Mouse (Mus musculus): Measurements from ENCODE around the gene Kdm1b. TPM values are rescaled to one million over a fixed set of nuclear protein-coding genes. Genes with fewer than 3 reads are reported as not detected.

The Kdm1b gene
- total RNA-seq, 2 experiments from 2014 or later, result 9.5 to 12.0 TPM

DNA sequence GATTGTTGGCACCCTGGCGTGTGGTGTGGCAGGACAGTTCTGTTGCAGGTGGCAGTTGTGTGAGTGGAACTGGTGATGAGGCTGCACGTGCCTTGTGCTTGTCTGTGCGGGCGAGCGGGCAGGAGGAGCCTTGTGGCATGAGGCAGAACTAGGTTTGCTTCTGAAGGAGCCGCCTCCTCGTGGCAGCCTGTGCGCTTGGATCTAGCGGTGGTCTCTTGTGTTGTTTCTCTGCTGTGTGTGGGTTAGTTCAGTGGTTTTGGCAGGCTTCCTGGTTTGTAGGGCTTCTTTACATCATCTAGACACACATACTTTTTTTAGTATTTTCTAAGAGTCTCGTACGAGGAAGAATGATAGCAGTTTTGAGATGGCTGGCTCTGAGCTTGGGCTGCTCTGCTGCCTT lies 12.8 kb downstream of the Kdm1b start:
- DNase-seq (ENCODE audit: low spot score in 2 of 2), result no peak

DNA sequence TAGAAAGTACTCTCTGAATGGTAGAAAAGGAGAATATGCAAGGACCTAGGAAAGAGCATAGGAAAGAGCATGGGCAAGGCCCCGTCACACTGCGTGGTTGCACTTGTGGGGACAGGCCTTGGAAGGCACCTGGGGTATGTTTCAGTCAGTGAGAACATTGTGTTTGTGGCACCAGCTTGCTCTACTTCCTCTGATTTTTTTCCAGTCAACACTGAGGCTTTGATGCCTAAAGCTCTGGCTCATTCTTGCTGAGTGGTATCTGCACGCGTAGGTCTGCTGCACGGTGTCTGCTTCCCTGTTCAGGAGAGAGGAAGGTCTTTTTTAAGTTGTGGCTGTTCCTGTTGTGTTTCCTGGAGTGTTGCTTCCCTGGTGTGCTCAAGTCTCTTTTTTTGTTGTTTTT lies 13.5 kb downstream of the Kdm1b start:
- DNase-seq (ENCODE audit: low spot score in 2 of 2), result no peak

DNA sequence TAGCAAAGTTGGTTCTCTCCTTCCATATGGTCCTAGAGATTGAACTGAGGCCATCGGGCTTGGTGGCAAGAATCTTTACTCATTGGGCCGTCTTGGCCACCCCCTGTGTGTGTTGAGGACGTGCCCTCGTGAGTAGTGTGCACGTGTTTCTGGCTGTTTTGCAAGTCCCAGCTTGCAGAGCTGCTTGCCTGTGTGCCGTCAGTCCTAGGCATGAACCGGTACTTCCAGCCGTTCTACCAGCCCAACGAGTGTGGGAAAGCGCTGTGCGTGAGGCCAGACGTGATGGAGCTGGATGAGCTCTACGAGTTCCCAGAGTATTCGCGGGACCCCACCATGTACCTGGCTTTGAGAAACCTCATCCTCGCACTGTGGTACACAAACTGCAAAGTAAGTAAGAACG lies 19.5 kb downstream of the Kdm1b start:
- no peak for DNase-seq (ENCODE audit: low spot score in 2 of 2)

DNA sequence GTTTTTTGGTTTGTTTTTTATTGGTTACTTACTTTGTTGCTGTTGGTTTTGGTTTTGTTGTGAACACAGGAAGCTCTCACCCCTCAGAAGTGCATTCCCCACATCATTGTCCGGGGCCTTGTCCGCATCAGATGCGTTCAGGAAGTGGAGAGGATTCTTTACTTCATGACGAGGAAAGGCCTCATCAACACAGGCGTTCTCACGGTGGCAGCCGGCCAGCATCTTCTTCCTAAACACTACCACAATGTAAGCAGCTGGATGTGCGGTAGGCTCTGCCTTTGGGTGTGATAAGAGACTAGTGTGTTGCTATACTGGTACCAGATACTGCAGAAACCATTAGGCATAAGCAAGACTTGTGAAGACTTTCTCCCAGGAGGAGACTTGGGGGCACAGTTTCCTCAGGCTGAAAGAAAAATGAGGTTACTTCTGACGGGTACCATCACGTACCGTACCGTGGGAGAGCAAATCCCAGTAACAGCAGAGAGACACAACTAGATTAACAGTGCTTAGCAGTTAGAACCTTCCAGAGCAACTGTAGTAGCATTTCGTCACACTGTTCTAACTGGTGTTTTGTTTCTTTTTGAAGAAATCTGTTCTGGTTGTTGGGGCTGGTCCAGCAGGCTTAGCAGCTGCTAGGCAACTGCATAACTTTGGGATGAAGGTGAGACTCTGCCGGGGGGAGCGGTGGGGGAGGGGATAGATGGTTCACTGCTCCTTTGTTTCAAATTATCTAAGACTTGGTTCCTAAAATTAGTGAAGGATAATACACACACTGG lies 20.9 kb downstream of the Kdm1b start:
- DNase-seq (ENCODE audit: low spot score in 2 of 2), result no peak

DNA sequence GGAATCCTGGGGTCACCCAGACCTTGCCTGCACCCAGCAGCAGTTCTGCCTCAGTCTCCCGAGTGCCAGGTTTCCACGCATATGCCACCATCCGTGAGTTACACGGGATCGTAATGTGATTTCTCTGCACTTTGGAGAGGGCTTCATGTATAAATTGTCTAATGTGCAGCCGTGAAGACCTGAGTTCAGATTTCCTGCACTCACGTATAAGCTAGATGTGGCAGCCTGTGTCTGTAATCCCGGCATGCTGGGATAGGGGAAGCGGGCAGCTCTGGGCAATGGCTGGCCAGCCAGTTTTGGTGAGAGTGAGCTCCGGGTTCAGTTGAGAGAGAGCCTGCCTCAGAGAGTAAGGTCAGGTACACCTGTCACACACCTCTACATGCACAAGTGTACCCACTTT lies 23.2 kb downstream of the Kdm1b start:
- DNase-seq (ENCODE audit: low spot score in 2 of 2), result no peak

DNA sequence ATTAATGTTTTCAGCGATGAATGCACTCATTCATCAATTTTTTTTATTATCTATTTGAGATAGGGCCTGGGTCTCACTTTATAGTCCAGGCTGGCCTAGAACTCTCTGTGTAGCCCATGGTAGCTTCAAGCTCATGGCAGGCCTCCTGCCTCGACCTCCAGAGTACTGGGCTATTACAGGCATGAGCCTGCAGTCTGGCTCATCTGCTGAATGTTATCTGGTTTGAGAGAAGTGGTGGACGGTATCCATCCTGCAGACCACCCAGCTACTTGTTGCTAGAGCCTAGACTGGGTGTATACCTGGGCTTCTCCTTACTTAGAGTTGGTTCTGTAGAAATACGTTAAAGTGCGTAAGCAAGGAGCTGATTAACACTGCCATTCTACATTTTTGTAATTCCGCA lies 23.7 kb downstream of the Kdm1b start:
- DNase-seq (ENCODE audit: low spot score in 2 of 2), result no peak

DNA sequence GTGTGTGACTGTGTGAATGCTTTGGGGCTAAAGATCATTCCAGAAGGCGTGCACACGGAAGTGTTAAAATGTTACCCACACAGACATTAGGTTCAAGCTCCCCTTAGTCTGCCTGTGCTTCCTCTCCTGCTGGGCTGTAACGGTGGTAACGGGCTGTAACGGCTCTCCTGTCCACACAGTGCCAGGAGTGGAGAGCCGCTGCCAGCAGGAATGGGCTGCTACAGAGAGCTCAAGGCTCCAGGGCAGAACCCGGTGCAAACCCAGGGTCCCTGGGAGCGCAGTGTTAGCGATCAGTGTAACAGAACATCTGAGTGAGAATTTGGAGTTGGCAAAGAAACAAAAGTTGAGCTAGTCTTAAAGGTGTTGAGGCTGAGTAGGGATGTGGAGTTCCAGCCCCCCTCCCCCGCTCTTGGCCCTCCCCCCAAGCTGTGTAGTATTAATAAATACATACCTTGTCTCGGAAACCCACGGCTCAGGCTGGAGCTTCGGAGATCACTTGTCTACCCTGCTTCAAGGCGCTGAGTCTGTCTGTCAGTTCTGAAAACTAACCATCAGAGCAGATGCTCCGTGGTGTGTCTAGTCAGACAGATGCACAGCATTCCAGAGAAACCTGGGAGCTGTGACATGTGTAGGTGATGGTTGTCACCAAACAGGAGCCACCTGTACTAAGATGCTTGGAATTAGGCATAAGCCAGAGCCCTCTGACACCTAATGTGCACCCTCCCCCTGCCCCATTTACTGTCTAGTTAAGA lies 27.2 kb downstream of the Kdm1b start:
- no peak for DNase-seq (ENCODE audit: low spot score in 2 of 2)

DNA sequence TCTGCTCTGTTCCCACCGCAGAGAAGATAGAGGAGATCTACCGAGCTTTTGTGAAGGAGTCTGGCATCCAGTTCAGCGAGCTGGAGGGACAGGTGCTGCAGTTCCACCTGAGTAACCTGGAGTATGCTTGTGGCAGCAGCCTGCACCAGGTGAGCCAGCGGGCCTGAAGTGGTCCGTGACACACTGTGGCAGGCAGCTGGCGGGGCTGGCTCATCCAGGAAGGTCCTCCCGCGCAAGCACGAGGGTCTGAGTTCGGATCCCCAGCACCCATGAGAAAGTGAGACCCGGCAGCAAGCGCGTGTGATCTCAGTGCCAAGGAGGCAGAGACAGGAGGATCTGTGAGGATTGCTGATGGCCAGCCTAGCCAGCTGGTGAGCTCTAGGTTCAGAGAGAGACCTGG lies 28.6 kb downstream of the Kdm1b start:
- no peak for DNase-seq (ENCODE audit: low spot score in 2 of 2)

DNA sequence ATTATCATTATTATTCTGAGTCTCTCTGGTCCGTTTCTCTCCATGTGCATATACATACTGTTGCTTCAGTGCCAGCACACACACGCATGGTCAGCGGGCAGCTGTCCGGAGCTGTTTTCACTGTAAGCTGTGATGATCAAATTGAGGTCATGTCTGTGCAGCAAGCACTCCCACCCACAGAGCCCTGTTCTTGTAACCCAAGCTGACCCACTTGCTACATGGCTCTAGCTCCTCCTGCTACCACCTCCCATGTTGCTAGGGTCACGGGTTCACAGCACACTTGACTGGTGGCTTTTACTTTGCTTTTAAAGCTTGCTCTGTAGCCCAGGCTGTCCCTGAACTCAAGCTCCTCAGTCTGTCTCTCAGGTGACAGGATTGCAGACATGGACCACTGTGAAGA lies 29.2 kb downstream of the Kdm1b start:
- no peak for DNase-seq (ENCODE audit: low spot score in 2 of 2)

DNA sequence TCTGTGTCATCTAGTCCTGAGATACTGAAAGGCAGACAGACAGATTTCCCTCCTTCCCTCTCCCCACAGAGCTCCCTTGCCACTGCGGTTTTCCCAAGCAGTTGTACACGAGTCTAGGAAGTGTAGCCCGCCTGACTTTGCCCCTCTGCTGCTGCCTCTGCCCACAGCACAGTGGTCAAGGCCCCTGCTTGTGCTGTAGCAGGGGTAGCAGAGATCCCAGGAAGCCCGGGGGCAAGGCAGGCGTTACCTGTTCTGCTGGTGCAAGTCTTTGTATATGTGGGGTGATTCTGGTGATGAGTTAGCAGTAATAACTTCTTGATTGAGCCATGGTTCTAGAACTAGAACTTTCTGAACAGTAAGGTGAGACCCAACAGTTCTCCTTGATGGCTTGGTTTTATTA lies 32.9 kb downstream of the Kdm1b start:
- DNase-seq (ENCODE audit: low spot score in 2 of 2), result no peak

DNA sequence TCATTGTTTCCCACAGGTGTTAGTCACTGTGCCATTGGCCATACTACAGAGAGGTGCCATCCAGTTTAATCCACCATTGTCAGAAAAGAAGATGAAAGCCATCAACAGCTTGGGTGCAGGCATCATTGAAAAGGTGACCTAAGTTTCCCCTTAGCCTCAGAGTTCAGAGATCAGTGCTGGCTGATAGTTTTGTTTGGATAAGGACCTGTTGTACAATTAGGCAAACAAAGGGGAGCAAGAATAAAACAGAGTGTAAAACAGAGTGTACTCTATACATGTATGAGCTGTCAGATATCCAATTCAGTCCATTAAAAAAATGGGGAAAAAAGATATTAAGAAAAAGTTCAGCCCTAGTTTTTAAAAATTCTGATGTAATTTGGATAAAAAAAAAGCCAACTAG lies 34.1 kb downstream of the Kdm1b start:
- DNase-seq (ENCODE audit: low spot score in 2 of 2), result no peak

DNA sequence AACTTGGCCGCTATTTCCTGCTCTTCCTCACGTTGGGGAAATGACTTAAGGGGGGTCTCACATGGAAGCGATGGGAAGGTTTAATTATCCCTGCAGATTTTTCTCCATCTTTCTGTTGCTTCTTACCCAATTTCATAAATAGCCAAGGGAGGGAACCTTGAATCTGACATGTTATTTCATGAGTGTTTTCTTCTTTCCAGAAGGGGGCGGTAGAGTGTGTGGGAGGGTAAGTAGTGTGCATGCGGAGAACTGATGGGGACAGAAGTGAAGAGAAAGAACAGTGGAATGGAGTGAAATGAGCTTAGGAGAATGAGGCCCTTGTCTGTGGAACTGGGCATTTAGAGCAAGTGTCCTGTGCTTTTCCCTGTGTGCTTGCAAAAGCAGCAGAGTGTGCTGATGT lies 35.5 kb downstream of the Kdm1b start:
- DNase-seq (ENCODE audit: low spot score in 2 of 2), result no peak

DNA sequence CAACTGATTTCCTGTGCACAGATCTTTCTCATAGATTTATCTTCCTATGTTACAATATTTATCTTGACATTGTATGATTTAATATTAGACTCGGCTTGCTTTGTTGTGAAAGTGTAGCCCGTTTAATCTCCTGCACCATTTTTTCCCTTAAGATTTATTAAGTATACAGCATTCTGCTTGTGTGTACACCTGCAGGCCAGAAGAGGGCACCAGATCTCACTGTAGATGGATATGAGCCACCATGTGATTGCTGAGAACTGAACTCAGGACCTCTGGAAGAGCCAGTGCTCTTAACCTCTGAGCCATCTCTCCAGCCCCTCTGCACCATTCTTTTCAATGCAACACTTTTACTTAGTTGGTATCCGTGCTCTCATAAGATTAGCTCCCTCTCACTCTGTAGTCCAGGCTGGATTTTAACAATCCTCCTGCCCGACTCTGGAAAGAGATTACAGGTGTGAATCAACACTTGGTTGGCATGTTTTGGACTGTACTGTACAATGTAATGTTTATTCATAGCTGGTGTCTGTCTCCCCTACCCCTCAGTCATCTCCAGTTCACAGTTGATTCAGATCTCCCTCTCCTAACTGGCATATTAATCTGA lies 37.7 kb downstream of the Kdm1b start:
- DNase-seq (ENCODE audit: low spot score in 2 of 2), result no peak

DNA sequence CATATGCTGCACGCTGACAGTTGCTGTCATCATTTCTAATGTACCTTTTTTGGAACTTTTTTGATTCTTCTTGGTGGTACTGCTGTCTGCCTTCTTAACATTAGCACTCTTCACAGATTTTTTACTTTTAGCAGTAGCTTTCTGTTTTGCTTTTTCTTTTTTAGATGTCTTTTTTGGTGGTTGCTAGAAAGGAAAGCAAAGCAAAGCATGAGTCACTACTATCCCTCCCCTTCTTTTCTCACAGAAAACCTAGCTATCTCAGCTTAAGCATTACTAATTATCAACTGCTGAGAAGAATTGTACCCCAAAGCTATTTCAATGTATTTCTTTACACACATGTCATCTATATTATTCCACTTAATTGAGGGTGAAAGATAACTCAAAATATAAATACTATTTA lies 45.1 kb downstream of the Kdm1b start:
- DNase-seq (ENCODE audit: low spot score in 2 of 2), result no peak

DNA sequence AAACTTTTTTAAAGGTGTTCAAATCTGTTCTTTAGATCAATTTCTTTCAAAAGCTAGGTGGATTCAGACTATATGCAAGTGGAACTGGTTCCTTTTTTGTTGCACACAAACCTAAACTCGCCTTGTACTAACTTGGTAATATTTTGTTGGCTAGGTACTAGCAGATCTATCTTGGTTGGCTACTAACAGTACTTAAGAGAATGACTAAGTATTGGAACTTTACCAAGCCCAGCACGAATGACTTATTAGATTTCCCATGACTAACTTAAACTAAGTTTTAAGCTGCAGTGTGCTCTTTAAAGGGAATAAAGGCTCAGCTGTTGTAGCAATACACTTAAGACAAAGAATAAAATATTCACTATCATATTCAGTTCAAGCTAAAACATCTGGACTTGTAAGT lies 46.0 kb downstream of the Kdm1b start:
- no peak for DNase-seq (ENCODE audit: low spot score in 2 of 2)

DNA sequence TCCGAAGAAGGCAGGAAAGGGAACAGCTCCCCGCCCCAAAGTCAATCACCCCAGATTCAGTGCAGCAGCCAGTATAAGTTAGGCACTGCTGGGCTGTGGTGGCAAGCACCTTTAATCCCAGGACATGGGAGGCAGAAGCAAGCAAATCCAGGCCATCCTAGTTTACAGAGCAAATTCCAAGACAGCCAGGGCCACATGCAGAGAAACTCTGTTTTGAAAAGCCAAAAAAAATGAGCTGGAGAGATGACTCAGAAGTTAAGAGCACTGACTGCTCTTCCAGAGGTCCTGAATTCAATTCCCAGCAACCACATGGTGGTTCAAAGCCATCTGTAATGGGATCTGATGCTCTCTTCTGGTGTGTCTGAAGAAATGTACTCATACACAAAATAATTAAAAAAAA lies 50.5 kb downstream of the Kdm1b start:
- DNase-seq (ENCODE audit: low spot score in 2 of 2), result no peak

DNA sequence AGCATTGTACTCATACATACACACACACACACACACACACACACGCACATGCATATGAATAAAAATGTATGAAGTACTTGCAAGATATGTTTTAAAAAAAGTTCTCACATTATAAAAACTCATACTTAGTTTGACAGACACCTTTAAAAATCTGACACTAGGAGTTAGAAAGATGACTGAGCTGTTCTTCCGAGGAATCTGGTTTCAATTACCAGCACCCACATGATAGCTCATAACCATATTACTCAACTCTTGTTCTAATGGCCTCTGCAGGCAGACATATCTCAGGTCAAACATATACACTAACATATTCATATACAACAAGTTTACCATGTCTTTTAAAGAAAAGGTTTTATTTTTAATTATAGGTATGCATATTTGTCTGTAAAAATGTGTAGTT lies 53.3 kb downstream of the Kdm1b start:
- DNase-seq (ENCODE audit: low spot score in 2 of 2), result no peak

DNA sequence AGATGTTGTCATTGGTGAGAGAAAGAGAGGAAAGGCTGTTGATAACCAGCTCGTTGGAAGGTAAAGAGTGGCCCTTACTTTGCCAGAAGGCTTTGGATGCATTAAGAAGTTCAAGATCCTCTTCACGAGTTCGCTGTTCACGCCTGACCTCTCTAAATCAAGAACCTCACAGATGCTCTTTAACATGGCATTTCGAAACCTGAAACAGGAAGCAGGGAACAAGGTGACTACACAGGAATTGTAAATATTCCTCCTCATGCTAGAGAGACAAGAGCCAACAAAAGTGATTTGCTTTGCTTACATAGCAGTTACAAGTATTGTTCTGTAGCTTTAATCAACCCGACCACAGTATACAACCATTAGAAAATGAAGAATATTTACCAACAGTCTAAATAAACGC lies 56.0 kb downstream of the Kdm1b start:
- no peak for DNase-seq (ENCODE audit: low spot score in 2 of 2)

DNA sequence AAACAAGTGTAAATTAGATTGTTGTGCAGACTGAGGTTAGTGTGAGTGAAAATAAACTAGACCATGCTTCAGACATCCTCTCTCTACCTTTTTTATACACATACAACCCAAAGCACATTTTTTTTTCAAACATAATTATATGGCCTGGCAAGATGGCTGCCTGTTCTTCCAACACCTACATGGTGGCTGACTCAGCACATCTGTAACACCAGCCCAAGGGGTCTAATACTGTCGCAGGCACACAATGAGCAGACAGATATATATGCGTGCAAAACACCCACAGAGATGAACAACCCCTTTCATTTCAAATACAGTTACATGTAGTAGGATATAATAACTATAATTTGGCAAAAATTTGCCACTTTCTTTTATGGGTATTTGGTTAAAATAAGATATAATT lies 57.3 kb downstream of the Kdm1b start:
- no peak for DNase-seq (ENCODE audit: low spot score in 2 of 2)

DNA sequence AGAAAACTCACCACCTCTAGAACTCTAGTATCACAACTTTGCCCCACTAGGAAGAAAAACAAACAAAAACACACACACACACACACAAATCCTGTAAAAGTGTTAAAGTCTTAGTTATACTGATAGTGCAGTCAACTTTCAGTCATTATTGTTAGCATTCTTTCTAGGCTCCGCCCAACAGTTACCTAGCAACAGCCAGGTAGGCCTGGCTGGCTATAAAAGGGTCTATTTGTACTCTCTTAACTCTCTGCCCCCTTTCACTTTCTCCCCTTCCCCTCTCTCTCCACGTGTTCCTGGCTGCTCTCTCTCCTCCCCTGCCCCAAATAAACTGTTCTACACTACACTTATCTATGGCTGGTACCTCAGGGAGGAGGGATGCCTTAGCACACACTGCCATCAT lies 60.8 kb downstream of the Kdm1b start:
- DNase-seq (ENCODE audit: low spot score in 2 of 2), result no peak

DNA sequence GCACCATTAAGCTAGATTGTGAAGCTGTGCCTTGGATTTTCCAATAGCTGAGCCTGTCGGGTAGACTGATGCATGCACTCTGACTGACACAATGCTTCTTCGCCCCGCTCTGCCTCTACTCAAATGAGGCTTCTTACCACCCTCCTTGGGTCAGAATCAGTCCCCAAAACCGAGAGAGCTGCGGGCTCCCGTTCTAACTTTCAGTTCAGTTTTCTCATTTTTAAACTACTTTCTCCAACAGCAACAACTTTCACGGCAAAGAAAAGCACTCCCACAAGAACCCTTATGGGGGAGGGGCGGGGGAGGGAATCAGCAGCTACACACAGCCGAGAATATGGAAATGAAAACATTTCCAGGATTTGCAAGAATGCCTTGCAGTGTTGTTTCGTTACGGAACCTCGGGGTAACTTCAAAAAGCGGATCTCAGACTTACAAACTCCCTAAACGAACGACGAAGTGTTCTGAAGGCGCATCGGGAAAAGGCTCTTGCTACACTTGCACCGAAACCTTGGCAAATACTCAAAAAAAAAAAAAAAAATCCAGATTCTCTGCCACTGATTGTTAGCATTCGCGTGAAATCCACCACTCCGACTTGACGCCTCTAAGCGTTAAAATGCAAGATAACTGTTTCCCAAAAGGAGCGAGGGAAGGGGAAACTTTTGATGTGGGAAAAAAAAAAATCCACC lies 61.7 kb downstream of the Kdm1b start:
- DNase-seq (ENCODE audit: low spot score in 2 of 2), result no peak

Data from adrenal gland, postnatal 4 days (tissue).